Mouse (Mus musculus): ENCODE measurements at regions not wholly inside any gene's neighbourhood (a gene's known extent, or its start where the extent isn't known, plus 50 kb on each side); places are given as distances from the start of the nearest gene placed in this dataset.

- TF ChIP-seq CTCF (IDR thresholded peaks at IDR 0.05; ENCODE audit: low read depth) (no peak), EP300 (IDR thresholded peaks at IDR 0.05; ENCODE audit: low read depth) (no peak)
Measured at GRCm38 (mm10) chr17:68111834-68112473, 108.0 kb upstream of the Arhgap28 start.
